8 mouse cellular contexts compared by ENCODE assay signal in genomic region chr2:173173521-173174511, GRCm38 (mm10). TPM values are rescaled to one million over a fixed set of nuclear protein-coding genes. Genes with fewer than 3 reads are reported as not detected.
DNase-seq lines count a peak whose midpoint lies in the region; ATAC-seq lines count a peak whose summit lies in the region.

No protein-coding gene starts in this region.

- 5% methylated on average over 22 of the region's 22 CpGs for WGBS in forebrain, embryonic 10.5 days
- 9% methylated on average over 22 of the region's 22 CpGs for WGBS in liver, embryonic 12.5 days (ENCODE audit: insufficient replicate concordance)
- 2% methylated on average over 22 of the region's 22 CpGs for WGBS in neural tube, embryonic 12.5 days

- peak; percentile 72 for ATAC-seq in liver, embryonic 12.5 days
- ATAC-seq in neural tube, embryonic 12.5 days (ENCODE audit: low FRiP score, low read depth): peak; percentile 81

- no peaks in the 10 kb centered on the region for H3K36me3 ChIP-seq in forebrain, embryonic 10.5 days (replicated peaks)
- no peaks in the 10 kb centered on the region for H3K36me3 ChIP-seq in liver, embryonic 12.5 days
- no peaks in the 10 kb centered on the region for H3K36me3 ChIP-seq in neural tube, embryonic 12.5 days

- peak; percentile 2 for DNase-seq in urinary bladder, postnatal 25 days (ENCODE audit: low spot score)
- no peak for DNase-seq in urinary bladder, postnatal 36 days (ENCODE audit: low spot score in 2 of 2)
- DNase-seq in forebrain, embryonic 10.5 days (ENCODE audit: extremely low spot score, low spot score): peak; percentile 70
- DNase-seq in heart, postnatal 25 days (ENCODE audit: low spot score): peak; percentile 31
- DNase-seq in kidney, postnatal 4 days: peak; percentile 66 to 80
- peak; percentile 27 for DNase-seq in thymus, postnatal 25 days

- peaks cover 47% of the 10 kb centered on the region for H3K27me3 ChIP-seq in forebrain, embryonic 10.5 days (ENCODE audit: poor library complexity, severe bottlenecking)
- peaks cover 62% of the 10 kb centered on the region for H3K27me3 ChIP-seq in liver, embryonic 12.5 days (replicated peaks)
- 0 out of 2 replicates have a peak, but pooled peaks cover 4% of the 10 kb centered on the region for H3K27me3 ChIP-seq in neural tube, embryonic 12.5 days (replicated peaks)

- no peak overlapping the region for H3K9ac ChIP-seq in liver, embryonic 12.5 days
- peak overlapping the region; percentile 44 for H3K9ac ChIP-seq in neural tube, embryonic 12.5 days

- peaks cover 7% of the 10 kb centered on the region; the same call in 1 of the 2 replicates for H3K9me3 ChIP-seq in forebrain, embryonic 10.5 days
- H3K9me3 ChIP-seq in liver, embryonic 12.5 days (replicated peaks): peaks cover 6% of the 10 kb centered on the region; the same call in 1 of the 2 replicates
- H3K9me3 ChIP-seq in neural tube, embryonic 12.5 days: no peaks in the 10 kb centered on the region; the same call in 1 of the 2 replicates

- peaks cover 39% of the 10 kb centered on the region for H3K4me1 ChIP-seq in forebrain, embryonic 10.5 days
- peaks cover 31% of the 10 kb centered on the region for H3K4me1 ChIP-seq in liver, embryonic 12.5 days
- peaks cover 46% of the 10 kb centered on the region for H3K4me1 ChIP-seq in neural tube, embryonic 12.5 days

- peak overlapping the region; percentile 45 for H3K4me2 ChIP-seq in liver, embryonic 12.5 days
- H3K4me2 ChIP-seq in neural tube, embryonic 12.5 days (replicated peaks): peak overlapping the region; percentile 56

- H3K27ac ChIP-seq in forebrain, embryonic 10.5 days: peak overlapping the region; percentile 89
- H3K27ac ChIP-seq in liver, embryonic 12.5 days: peak overlapping the region; percentile 37; the same call in 1 of the 2 replicates
- H3K27ac ChIP-seq in neural tube, embryonic 12.5 days: peak overlapping the region; percentile 84

- intact Hi-C loops in heart, postnatal 25 days (cut with DNase I): no loop called here

- H3K4me3 ChIP-seq in forebrain, embryonic 10.5 days: peak overlapping the region; percentile 48
- peak overlapping the region; percentile 20 for H3K4me3 ChIP-seq in liver, embryonic 12.5 days
- 0 out of 2 replicates have a peak overlapping the region, but pooled peaks have one; percentile 11 for H3K4me3 ChIP-seq in neural tube, embryonic 12.5 days

RNA-seq across cellular contexts. Expression of gene Pck1, which starts 21.0 kb away (rescaled TPM):
- polyA plus RNA-seq in forebrain, embryonic 10.5 days (2016; fragmentation: Nextera tagmentation; extraction: Ambion mirVana): not detected in 2 replicates
- total RNA-seq in heart, postnatal 25 days (2021): 10 to 100 TPM; 10.1 to 16.0 TPM
- 0.07 and 0.20 TPM in 2 replicates for polyA plus RNA-seq in liver, embryonic 12.5 days (2016; fragmentation: Nextera tagmentation; extraction: Ambion mirVana)
- polyA plus RNA-seq in neural tube, embryonic 12.5 days (2016; fragmentation: Nextera tagmentation; extraction: Ambion mirVana): not detected in 2 replicates

RNA-seq across cellular contexts. Expression of gene Zbp1, which starts 44.9 kb away (rescaled TPM):
- polyA plus RNA-seq in forebrain, embryonic 10.5 days (2016; fragmentation: Nextera tagmentation; extraction: Ambion mirVana): not detected in 2 replicates
- 1 to 10 TPM in 1 of 2 experiments, under 1 TPM in 1; 0.26 to 1.5 TPM for total RNA-seq in heart, postnatal 25 days (2021)
- polyA plus RNA-seq in liver, embryonic 12.5 days (2016; fragmentation: Nextera tagmentation; extraction: Ambion mirVana): 0.21 and 0.36 TPM in 2 replicates
- 0.28 and 0.32 TPM in 2 replicates for polyA plus RNA-seq in neural tube, embryonic 12.5 days (2016; fragmentation: Nextera tagmentation; extraction: Ambion mirVana)

RNA-seq across cellular contexts. Expression of gene Ctcfl, which starts 54.5 kb away (rescaled TPM):
- polyA plus RNA-seq in forebrain, embryonic 10.5 days (2016; fragmentation: Nextera tagmentation; extraction: Ambion mirVana): 0.04 and 0.07 TPM in 2 replicates
- total RNA-seq in heart, postnatal 25 days (2021): under 1 TPM; 0.14 to 0.18 TPM
- 0.04 and 0.06 TPM in 2 replicates for polyA plus RNA-seq in liver, embryonic 12.5 days (2016; fragmentation: Nextera tagmentation; extraction: Ambion mirVana)
- 0.06 and 0.13 TPM in 2 replicates for polyA plus RNA-seq in neural tube, embryonic 12.5 days (2016; fragmentation: Nextera tagmentation; extraction: Ambion mirVana)

Comparison
In these comparisons a context has a peak if more than half of its experiments do, and no peak if none do; other contexts are left out.
1. DNase-seq: peak in urinary bladder, postnatal 25 days (single experiment), forebrain, embryonic 10.5 days (single experiment), heart, postnatal 25 days (single experiment), kidney, postnatal 4 days (2 of 2) and thymus, postnatal 25 days (single experiment); none in urinary bladder, postnatal 36 days (0 of 2).
2. H3K27ac ChIP-seq: peak in every context shown above with its lines; median percentile 89 in forebrain, embryonic 10.5 days; 84 in neural tube, embryonic 12.5 days; 37 in liver, embryonic 12.5 days.
3. Peak in every context shown above with its lines, with median percentiles within 50 percentile points of each other: H3K4me3 ChIP-seq.